Mouse (Mus musculus): ENCODE data around the gene Gm20741.

Gene Gm20741

GRCm38 (mm10) chr16:88811827-88812226 lies at the start of gene Gm20741:
Gene Gm20741 (minus strand): TSS chr16:88812220.
- in situ Hi-C loops (cut with MboI): no loop called here

GRCm38 (mm10) chr16:88851450-88851849 lies 39.4 kb upstream of the Gm20741 start:
- in situ Hi-C loops (cut with MboI): no loop called here

- in situ Hi-C loops (cut with MboI): no loop called here
Measured at GRCm38 (mm10) chr16:88848558-88848957, 36.5 kb upstream of the Gm20741 start.

- in situ Hi-C loops (cut with MboI): no loop called here
Measured at GRCm38 (mm10) chr16:88847363-88847762, 35.3 kb upstream of the Gm20741 start.

GRCm38 (mm10) chr16:88826978-88827377 lies 15.0 kb upstream of the Gm20741 start:
- in situ Hi-C loops (cut with MboI): no loop called here

- in situ Hi-C loops (cut with MboI): no loop called here
Measured at GRCm38 (mm10) chr16:88826095-88826652, 14.2 kb upstream of the Gm20741 start, which contains the start of gene Krtap14. Gene Krtap14 (minus strand): TSS chr16:88826145.

- in situ Hi-C loops (cut with MboI): no loop called here
Measured at GRCm38 (mm10) chr16:88823736-88824135, 11.7 kb upstream of the Gm20741 start.

GRCm38 (mm10) chr16:88820066-88820465 lies 8.0 kb upstream of the Gm20741 start, which contains the start of gene Krtap15:
Gene Krtap15 (plus strand): TSS chr16:88820215.
- in situ Hi-C loops (cut with MboI): no loop called here

- in situ Hi-C loops (cut with MboI): no loop called here
Measured at GRCm38 (mm10) chr16:88786786-88787185, 25.2 kb downstream of the Gm20741 start.

- in situ Hi-C loops (cut with MboI): no loop called here
Measured at GRCm38 (mm10) chr16:88777596-88777995, 34.4 kb downstream of the Gm20741 start, which contains the start of gene Gm5965. Gene Gm5965 (plus strand): TSS chr16:88777896.

GRCm38 (mm10) chr16:88774106-88774505 lies 37.9 kb downstream of the Gm20741 start, which contains the start of gene 2310057N15Rik:
Gene 2310057N15Rik (minus strand): TSS chr16:88774206.
- in situ Hi-C loops (cut with MboI): no loop called here
